Mouse (Mus musculus) midbrain, embryonic 14.5 days (tissue): ENCODE results near the gene Slc2a13. TPM values are rescaled to one million over a fixed set of nuclear protein-coding genes. Genes with fewer than 3 reads are reported as not detected.

Experiments
- ATAC-seq: fragments of 200-750 bp; cut with Nextera tagmentation; 2 replicates; pipeline ENCODE4 v1.8.0; 2017; ENCODE audit warnings: moderate number of reproducible peaks, moderate library complexity; ENCODE audit not compliant: low FRiP score, low TSS enrichment
- DNase-seq: peaks from one replicate; pipeline ENCODE4 v3.0.0-alpha.2; 2015
- H3K27ac ChIP-seq: fragments of 300-500 bp; sonication (generic); replicated peaks from 2 replicates; pipeline ENCODE4 v1.5.1; 2014; ENCODE audit warnings: mild to moderate bottlenecking, low read depth, low read length, moderate library complexity
- H3K27me3 ChIP-seq: fragments of 300-500 bp; sonication (generic); 2 replicates; pipeline ENCODE4 v1.6.1; 2014; ENCODE audit warnings: low read length, control low read depth, mixed read lengths; ENCODE audit not compliant: control insufficient read depth, insufficient read depth
- H3K36me3 ChIP-seq: fragments of 300-500 bp; sonication (generic); 2 replicates; pipeline ENCODE4 v1.6.1; 2014; ENCODE audit warnings: low read length, control low read depth; ENCODE audit not compliant: control insufficient read depth, insufficient read depth
- H3K4me1 ChIP-seq: fragments of 300-500 bp; sonication (generic); 2 replicates; pipeline ENCODE4 v1.6.1; 2014; ENCODE audit warnings: mild to moderate bottlenecking, antibody characterized with exemption, low read length, control low read depth; ENCODE audit not compliant: control insufficient read depth, insufficient read depth
- H3K4me2 ChIP-seq: fragments of 300-500 bp; sonication (generic); 2 replicates; pipeline ENCODE4 v1.6.1; 2014; ENCODE audit warnings: mild to moderate bottlenecking, low read length, moderate library complexity
- H3K4me3 ChIP-seq: fragments of 300-500 bp; sonication (generic); replicated peaks from 2 replicates; pipeline ENCODE4 v1.5.1; 2014; ENCODE audit warnings: low read depth, low read length
- H3K9ac ChIP-seq: fragments of 300-500 bp; sonication (generic); replicated peaks from 2 replicates; pipeline ENCODE4 v1.6.1; 2014; ENCODE audit warnings: mild to moderate bottlenecking, low read length, moderate library complexity
- H3K9me3 ChIP-seq: fragments of 300-500 bp; sonication (generic); 2 replicates; pipeline ENCODE4 v1.6.1; 2016; ENCODE audit warnings: low read length, control low read depth, mixed read lengths; ENCODE audit not compliant: control insufficient read depth
- WGBS: fragments of 180-500 bp; shearing (Covaris S2); extraction: QIAGEN DNeasy Blood & Tissue Kit; methylation state at CpG from one replicate; pipeline ENCODE4 v1.1.7; 2014; 5-methylcytosine and 5-hydroxymethylcytosine counted together
- polyA plus RNA-seq: library from polyadenylated mRNA; unstranded; fragments of >200 nt; fragmentation: Nextera tagmentation; extraction: Ambion mirVana; gene quantifications from 2 replicates; pipeline ENCODE4 v1.2.1, GENCODE M21; 2014

Slc2a13 gene
- polyA plus RNA-seq, 1 experiment from 2014 or later = 4.1 TPM

DNA sequence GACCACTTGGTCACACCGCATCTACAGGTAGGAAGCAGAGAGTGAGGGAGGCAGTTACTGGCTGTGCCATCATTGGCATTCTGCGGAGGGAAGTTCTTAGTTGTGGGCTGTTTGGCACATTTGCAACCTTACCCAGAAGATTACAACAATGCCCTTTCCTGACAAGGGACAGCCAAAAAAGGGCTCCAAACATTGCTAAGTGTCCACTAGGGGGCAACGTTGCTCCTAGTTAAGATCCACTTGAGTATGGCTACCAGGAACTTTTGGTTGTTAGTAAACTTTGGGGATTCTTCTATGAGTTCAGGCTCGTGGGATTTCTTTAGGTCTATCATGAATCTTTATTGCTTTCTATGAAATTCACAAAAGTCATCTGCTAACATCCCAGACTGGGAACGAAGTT lies 95.3 kb downstream of the Slc2a13 start:
- ATAC-seq = no peak
- Histone ChIP-seq H3K9ac (no peak overlapping the region), H3K4me1 (no peaks in the 10 kb centered on the region), H3K4me2 (no peak overlapping the region), H3K36me3 (no peaks in the 10 kb centered on the region), H3K27me3 (no peaks in the 10 kb centered on the region), H3K9me3 (0 out of 2 replicates have a peak, but pooled peaks cover 7% of the 10 kb centered on the region), H3K4me3 (no peak overlapping the region), H3K27ac (no peak overlapping the region)
- 33% methylated on average over 5 of the region's 5 CpGs for WGBS
- DNase-seq = peak; percentile 87

DNA sequence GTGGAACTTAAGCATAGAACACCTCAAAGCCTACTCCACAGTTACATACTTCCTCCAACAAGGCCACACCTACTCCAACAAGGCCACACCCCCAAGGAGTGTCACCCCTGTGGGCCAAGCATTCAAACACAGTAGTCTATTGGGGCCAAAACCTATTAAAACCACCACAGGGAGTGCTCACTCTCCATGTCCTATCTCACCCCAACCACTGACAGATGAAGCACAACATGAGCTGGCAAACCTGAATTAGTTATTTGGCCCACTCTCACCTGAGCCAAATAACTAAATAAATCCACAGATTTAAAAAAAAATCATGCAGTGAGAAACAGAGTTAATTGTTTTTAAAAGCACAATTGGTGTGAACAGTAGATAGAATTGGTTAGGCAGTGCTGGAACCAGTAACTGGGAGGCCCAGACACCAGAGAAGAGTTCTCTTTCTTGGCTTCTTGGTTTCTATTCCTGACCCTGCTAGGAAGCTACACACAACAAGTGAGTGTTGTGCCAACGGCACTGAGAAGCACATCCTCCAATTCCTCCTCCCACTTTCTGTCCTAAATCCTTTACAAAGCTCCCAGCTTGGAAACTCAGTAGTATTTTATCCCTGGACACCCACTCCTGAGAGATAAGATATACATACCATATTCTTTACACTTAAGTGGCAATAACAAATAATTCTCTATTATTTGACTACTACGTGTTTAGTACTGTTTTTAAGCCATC lies 99.2 kb downstream of the Slc2a13 start:
- Histone ChIP-seq H3K4me1 (no peaks in the 10 kb centered on the region), H3K9ac (no peak overlapping the region), H3K4me3 (no peak overlapping the region), H3K27me3 (no peaks in the 10 kb centered on the region), H3K9me3 (0 out of 2 replicates have a peak, but pooled peaks cover 7% of the 10 kb centered on the region), H3K4me2 (no peak overlapping the region), H3K27ac (no peak overlapping the region), H3K36me3 (no peaks in the 10 kb centered on the region)
- 94% methylated on average over 2 of the region's 2 CpGs for whole genome bisulfite sequencing
- ATAC-seq (no peak), DNase-seq (no peak)

DNA sequence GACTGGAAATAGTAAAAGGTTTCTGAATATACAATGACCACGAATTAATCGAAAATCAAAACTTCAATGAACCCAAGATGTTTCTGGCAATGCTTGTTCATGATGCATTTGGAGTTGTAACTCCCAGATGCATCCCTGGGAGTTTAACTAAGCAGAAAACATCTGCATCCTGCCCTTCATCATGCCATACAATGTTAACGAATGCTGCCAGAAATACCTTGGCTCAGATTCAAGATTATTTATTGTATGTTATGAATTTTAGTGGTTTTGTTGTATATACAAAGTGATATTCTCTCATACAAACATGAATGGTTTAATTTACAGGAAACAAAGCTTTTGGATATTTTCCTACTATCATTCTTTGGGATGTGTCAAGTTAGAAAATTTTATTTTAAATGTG lies 107.7 kb downstream of the Slc2a13 start:
- ATAC-seq (no peak), DNase-seq (no peak)
- Histone ChIP-seq H3K4me2 (no peak overlapping the region), H3K27ac (no peak overlapping the region), H3K27me3 (no peaks in the 10 kb centered on the region), H3K4me3 (no peak overlapping the region), H3K9me3 (no peaks in the 10 kb centered on the region), H3K9ac (no peak overlapping the region), H3K4me1 (no peaks in the 10 kb centered on the region), H3K36me3 (no peaks in the 10 kb centered on the region)
- WGBS = 85% methylated on average over 3 of the region's 3 CpGs

DNA sequence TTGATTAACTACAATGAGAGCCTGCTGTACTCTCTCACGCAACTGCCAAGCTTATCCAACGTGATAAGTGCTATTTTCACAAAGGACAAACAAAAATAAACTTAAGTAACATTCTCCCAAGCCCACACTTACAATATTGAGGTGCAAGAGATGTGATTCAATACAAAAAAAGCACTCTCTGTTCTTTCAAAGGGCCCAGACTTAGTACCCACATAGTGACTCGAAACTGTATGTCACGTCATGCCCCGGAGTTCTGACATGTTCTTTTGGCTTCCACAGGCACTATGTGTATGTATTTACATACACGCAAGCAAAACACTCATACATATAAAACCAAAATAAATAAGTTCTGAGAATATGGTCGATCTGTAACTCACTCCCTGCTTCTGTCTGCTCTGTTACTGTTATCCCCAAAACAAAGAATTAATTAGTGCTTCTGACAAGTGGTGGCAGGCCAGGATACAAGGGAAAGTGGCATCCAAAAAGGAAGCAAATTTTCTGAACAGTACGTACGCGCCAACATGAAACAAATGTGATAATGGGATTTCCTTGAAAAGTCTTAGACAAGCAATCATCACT lies 109.1 kb downstream of the Slc2a13 start:
- WGBS = 93% methylated on average over 10 of the region's 10 CpGs
- Histone ChIP-seq H3K4me2 (no peak overlapping the region), H3K27me3 (no peaks in the 10 kb centered on the region), H3K9me3 (no peaks in the 10 kb centered on the region), H3K4me1 (no peaks in the 10 kb centered on the region), H3K9ac (no peak overlapping the region), H3K36me3 (no peaks in the 10 kb centered on the region), H3K27ac (no peak overlapping the region), H3K4me3 (no peak overlapping the region)
- ATAC-seq (no peak), DNase-seq (no peak)

DNA sequence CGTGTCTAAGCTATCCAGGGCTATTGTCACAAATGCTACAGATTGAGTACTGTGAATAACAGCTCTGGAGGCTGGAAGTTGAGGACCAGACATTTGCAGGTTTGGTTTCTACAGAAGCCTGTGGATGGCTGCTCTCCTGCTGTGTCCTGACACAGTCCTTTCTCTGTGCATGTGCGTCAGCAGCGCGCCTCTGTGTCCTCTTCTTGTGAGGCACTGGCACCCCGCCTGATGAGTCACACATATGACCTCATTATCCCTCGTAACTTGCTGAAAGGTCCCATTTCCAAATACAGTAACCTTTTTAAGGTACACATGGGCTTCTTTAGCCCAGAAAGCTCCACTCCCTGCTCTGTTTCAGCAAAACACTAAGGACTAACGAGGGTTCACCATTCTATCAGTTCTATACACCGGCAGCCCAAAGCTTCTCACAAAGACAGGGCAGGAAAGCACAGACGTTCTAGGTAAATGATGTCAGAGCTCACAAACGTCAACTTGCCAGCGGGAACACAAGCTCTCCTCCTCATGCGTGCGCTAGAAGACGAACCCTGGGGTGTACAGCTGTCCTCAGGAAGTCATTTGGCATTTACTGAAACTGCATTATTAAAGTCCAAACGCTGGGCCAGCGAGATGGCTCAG lies 109.9 kb downstream of the Slc2a13 start:
- WGBS = 77% methylated on average over 16 of the region's 16 CpGs
- no peak overlapping the region for H3K9ac ChIP-seq
- no peak for ATAC-seq
- DNase-seq = no peak
- H3K9me3 ChIP-seq = no peaks in the 10 kb centered on the region
- no peaks in the 10 kb centered on the region for H3K27me3 ChIP-seq
- H3K27ac ChIP-seq = no peak overlapping the region
- H3K4me2 ChIP-seq = no peak overlapping the region
- no peak overlapping the region for H3K4me3 ChIP-seq
- H3K36me3 ChIP-seq = no peaks in the 10 kb centered on the region
- H3K4me1 ChIP-seq = no peaks in the 10 kb centered on the region

DNA sequence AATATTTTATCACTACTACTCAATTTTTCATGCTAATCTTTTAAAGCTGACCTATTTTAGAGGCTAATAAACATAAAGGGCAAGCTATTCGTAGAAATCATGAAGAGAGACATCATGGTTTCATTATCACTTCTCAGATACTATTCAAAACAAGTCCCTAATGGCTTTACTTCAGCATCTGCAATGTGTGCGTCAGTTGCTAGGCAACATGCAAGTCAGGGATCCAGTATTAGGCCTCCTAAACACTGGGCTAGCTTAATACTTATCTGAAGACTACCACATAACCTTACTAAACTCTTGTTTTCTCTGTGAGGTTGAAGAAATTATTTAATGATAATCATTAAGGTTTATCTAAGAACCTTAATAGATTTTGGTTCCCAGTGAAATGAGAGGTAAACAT lies 111.1 kb downstream of the Slc2a13 start:
- H3K4me1 ChIP-seq = no peaks in the 10 kb centered on the region
- H3K36me3 ChIP-seq = no peaks in the 10 kb centered on the region
- no peaks in the 10 kb centered on the region for H3K27me3 ChIP-seq
- no peak overlapping the region for H3K9ac ChIP-seq
- H3K27ac ChIP-seq = no peak overlapping the region
- no peak overlapping the region for H3K4me3 ChIP-seq
- H3K4me2 ChIP-seq = no peak overlapping the region
- WGBS = 26% methylated on average over 2 of the region's 2 CpGs
- no peaks in the 10 kb centered on the region for H3K9me3 ChIP-seq
- no peak for ATAC-seq
- DNase-seq = peak; percentile 69

DNA sequence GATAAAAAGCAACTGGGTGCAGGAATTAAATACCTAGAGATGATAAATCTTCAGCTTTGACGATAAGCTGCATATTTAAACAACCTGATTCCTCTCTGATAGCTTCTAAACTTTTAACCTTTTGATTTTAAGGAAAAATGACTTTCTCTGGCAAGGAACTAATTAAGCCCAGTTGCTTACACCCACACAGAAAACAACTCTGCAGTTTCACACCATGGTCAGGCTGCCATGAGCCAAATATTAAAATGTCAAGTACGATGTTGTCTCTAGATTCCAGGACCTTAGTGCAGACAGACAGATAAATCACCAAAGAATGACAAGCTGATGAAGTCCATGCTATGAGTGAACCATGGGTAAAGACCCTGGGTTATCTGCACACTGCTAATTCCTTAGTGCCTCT lies 115.9 kb downstream of the Slc2a13 start:
- H3K27ac ChIP-seq = no peak overlapping the region
- ATAC-seq (no peak), DNase-seq (no peak)
- H3K27me3 ChIP-seq = no peaks in the 10 kb centered on the region
- WGBS = 91% methylated on average over 2 of the region's 2 CpGs
- H3K9ac ChIP-seq = no peak overlapping the region
- H3K4me2 ChIP-seq = no peak overlapping the region
- H3K9me3 ChIP-seq = no peaks in the 10 kb centered on the region
- H3K4me3 ChIP-seq = no peak overlapping the region
- H3K4me1 ChIP-seq = no peaks in the 10 kb centered on the region
- H3K36me3 ChIP-seq = no peaks in the 10 kb centered on the region

DNA sequence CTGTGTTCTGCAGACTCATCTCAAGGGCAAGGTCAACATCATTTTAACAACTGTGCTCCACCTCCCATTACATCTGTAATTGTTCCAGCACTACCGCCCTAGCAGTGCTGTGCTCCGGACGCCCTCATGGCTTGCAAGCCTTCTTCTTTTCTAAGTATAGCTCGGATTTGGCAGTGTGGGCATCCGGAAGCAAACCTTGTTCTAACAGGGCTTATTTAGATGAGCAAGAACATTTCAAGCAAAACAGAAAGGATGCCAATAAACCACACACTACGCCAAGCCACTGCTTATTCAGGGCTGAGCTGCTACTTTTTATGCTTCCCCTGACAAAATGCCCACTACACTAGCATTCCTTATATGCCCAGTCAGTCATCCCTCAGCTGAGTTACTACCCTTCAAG lies 127.7 kb downstream of the Slc2a13 start:
- H3K9me3 ChIP-seq = 0 out of 2 replicates have a peak, but pooled peaks cover 7% of the 10 kb centered on the region
- H3K4me2 ChIP-seq = no peak overlapping the region
- no peaks in the 10 kb centered on the region for H3K4me1 ChIP-seq
- DNase-seq (no peak), ATAC-seq (no peak)
- no peaks in the 10 kb centered on the region for H3K27me3 ChIP-seq
- H3K36me3 ChIP-seq = no peaks in the 10 kb centered on the region
- H3K9ac ChIP-seq = no peak overlapping the region
- no peak overlapping the region for H3K27ac ChIP-seq
- 95% methylated on average over 6 of the region's 6 CpGs for WGBS
- H3K4me3 ChIP-seq = no peak overlapping the region

DNA sequence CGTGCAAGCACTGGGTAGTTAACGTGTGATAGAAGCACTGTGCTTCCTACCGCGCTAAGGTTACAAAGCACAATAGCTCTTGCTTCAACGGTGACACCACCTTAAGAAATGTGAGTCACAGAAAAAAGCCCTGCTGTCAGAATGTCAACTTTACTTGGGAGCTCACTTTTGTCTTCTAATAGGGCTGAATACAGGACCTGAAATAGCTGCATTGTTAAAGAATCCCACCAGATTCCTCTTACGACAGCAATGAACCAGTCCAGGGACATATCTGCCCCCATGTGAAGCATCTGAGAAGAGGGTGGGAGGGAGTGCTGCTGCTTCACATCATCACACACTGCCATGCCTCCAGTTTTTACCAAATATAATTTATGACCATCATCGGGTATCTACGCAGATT lies 129.6 kb downstream of the Slc2a13 start:
- ATAC-seq = no peak
- Histone ChIP-seq H3K27me3 (no peaks in the 10 kb centered on the region), H3K36me3 (no peaks in the 10 kb centered on the region), H3K4me3 (no peak overlapping the region), H3K9ac (no peak overlapping the region), H3K4me2 (no peak overlapping the region), H3K27ac (no peak overlapping the region), H3K9me3 (no peaks in the 10 kb centered on the region), H3K4me1 (no peaks in the 10 kb centered on the region)
- WGBS = 65% methylated on average over 8 of the region's 8 CpGs
- DNase-seq = no peak
